Mouse (Mus musculus) kidney, postnatal 36 days (tissue): Measurements from ENCODE around the gene Emx2.

Source experiments
- DNase-seq, 2 experiments: peaks; one replicate each; pipeline ENCODE4 v3.0.0; 2021 to 2022; ENCODE audit warnings: mixed read lengths in 2 of 2

The Emx2 gene

GRCm38 (mm10) chr19:59457951-59458742 is at the start of gene Emx2:
TSS of gene Emx2 (plus strand) at chr19:59458372.
- peak; percentile 90 to 94 for DNase-seq

GRCm38 (mm10) chr19:59414128-59414527 is 44.0 kb upstream of the Emx2 start:
- DNase-seq: no peak

GRCm38 (mm10) chr19:59418024-59418423 is 40.1 kb upstream of the Emx2 start:
- peak; percentile 82 to 94 for DNase-seq

GRCm38 (mm10) chr19:59418671-59419070 is 39.5 kb upstream of the Emx2 start:
- DNase-seq: no peak

GRCm38 (mm10) chr19:59422393-59422792 is 35.8 kb upstream of the Emx2 start:
- DNase-seq: no peak

- DNase-seq: no peak
These were observed 34.5 kb upstream of the Emx2 start for GRCm38 (mm10) chr19:59423685-59424084.

GRCm38 (mm10) chr19:59424975-59425374 is 33.2 kb upstream of the Emx2 start:
- DNase-seq: no peak

GRCm38 (mm10) chr19:59432286-59432685 is 25.9 kb upstream of the Emx2 start:
- peak in 1 of 2 experiments; percentile 22 for DNase-seq

- DNase-seq: no peak
These were observed 7.5 kb upstream of the Emx2 start for GRCm38 (mm10) chr19:59450561-59451135.

GRCm38 (mm10) chr19:59451441-59451951 is 6.7 kb upstream of the Emx2 start:
- DNase-seq: peak in 1 of 2 experiments; percentile 29

GRCm38 (mm10) chr19:59452321-59452720 is 5.9 kb upstream of the Emx2 start:
- DNase-seq: no peak

GRCm38 (mm10) chr19:59453591-59453990 is 4.6 kb upstream of the Emx2 start:
- DNase-seq: no peak

GRCm38 (mm10) chr19:59454196-59454595 is 4.0 kb upstream of the Emx2 start:
- peak; percentile 79 to 94 for DNase-seq

- DNase-seq: peak; percentile 87 to 93
These were observed 2.5 kb upstream of the Emx2 start for GRCm38 (mm10) chr19:59455671-59456070.

GRCm38 (mm10) chr19:59457011-59457945 is 894 bp upstream of the Emx2 start:
- peak; percentile 61 to 64 for DNase-seq

GRCm38 (mm10) chr19:59458743-59459135 is 567 bp downstream of the Emx2 start:
- DNase-seq: no peak

GRCm38 (mm10) chr19:59459158-59459781 is 1.1 kb downstream of the Emx2 start:
- peak; percentile 44 to 69 for DNase-seq

GRCm38 (mm10) chr19:59459811-59460241 is 1.7 kb downstream of the Emx2 start:
- DNase-seq: peak in 1 of 2 experiments; percentile 55

GRCm38 (mm10) chr19:59460328-59461115 is 2.4 kb downstream of the Emx2 start:
- peak in 1 of 2 experiments; percentile 43 for DNase-seq

GRCm38 (mm10) chr19:59461481-59462421 is 3.6 kb downstream of the Emx2 start:
- DNase-seq: peak; percentile 56 to 74
